Mouse (Mus musculus): Measurements from ENCODE around the gene Hsd17b2. TPM values are rescaled to one million over a fixed set of nuclear protein-coding genes. Genes with fewer than 3 reads are reported as not detected.
"Not testable (repeated sequence)": the region's sequence is repeated elsewhere in the genome, so short reads cannot be mapped to it uniquely, and the experiment has no call there.

Hsd17b2 gene
- total and polyA plus RNA-seq, 3 experiments: not detected

DNA sequence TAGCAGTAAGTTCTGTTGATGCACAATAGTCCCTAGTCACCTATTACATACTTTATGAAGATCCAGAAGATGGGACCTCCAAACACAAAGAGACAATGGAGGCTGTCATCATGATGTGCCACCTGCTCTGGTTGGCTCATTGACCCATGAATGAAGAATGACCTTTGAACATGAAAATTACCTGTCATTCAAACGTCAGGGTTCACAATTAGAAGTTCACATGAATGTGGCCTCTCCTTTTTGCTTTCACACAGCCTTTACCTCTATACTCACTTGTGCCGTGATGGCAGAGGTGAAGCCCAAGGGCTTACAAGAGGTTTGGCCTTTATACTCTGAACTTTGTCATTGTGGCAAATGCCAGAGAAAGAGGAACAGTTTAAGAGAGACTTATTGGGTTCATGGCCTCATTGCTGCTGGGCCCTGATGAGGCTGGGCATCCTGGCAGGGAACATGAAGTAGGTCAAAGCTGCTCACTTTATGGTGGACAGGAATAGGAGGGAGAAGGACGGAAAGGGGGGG is 35.0 kb downstream of the Hsd17b2 start:
- 72% methylated on average over 3 of the region's 3 CpGs for WGBS
- no peak for TF ChIP-seq POLR2A (IDR thresholded peaks at IDR 0.05; ENCODE audit: insufficient read depth, low read depth, low read length)
- TF ChIP-seq CTCF (IDR thresholded peaks at IDR 0.05): no peak
- no peak for TF ChIP-seq EP300 (IDR thresholded peaks at IDR 0.05; ENCODE audit: insufficient read depth, low read depth, low read length)
- Histone ChIP-seq H3K4me3 (no peak overlapping the region), H3K9ac (ENCODE audit: low read depth, low read length) (no peak overlapping the region), H3K36me3 (ENCODE audit: control insufficient read depth, insufficient read depth, low read length) (no peaks in the 10 kb centered on the region), H3K27me3 (ENCODE audit: control insufficient read depth, insufficient read depth, low read length) (no peaks in the 10 kb centered on the region), H3K27ac (no peak overlapping the region), H3K4me1 (ENCODE audit: control insufficient read depth, insufficient read depth, low read length) (no peaks in the 10 kb centered on the region), H3K79me2 (replicated peaks; ENCODE audit: control insufficient read depth, insufficient read depth, low read length) (no peaks in the 10 kb centered on the region)
- no peak for DNase-seq
- intact Hi-C loops (cut with DNase I): no loop called here

DNA sequence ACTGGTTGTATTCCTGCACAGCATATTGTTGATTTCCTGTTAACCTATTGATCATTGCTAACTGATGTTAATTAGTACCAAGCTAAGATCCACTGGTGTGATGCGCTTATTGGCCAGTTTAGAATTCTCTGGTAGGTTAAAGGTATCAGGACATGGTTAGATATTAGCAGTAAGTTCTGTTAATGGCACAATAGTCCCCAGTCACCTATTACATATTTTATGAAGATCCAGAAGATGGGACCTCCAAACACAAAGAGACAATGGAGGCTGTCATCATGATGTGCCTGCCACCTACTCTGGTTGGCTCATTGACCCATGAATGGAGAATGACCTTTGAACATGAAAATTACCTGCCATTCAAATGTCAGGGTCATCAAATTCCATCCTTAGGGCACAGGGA is 36.5 kb downstream of the Hsd17b2 start:
- H3K9ac ChIP-seq (ENCODE audit: low read depth, low read length); H3K4me3 ChIP-seq; H3K27me3 ChIP-seq (ENCODE audit: control insufficient read depth, insufficient read depth, low read length); H3K27ac ChIP-seq; H3K4me1 ChIP-seq (ENCODE audit: control insufficient read depth, insufficient read depth, low read length); H3K36me3 ChIP-seq (ENCODE audit: control insufficient read depth, insufficient read depth, low read length); H3K79me2 ChIP-seq (replicated peaks; ENCODE audit: control insufficient read depth, insufficient read depth, low read length); intact Hi-C loops (cut with DNase I); DNase-seq: not testable (repeated sequence)
- 97% methylated on average over 1 of the region's 1 CpGs for WGBS

DNA sequence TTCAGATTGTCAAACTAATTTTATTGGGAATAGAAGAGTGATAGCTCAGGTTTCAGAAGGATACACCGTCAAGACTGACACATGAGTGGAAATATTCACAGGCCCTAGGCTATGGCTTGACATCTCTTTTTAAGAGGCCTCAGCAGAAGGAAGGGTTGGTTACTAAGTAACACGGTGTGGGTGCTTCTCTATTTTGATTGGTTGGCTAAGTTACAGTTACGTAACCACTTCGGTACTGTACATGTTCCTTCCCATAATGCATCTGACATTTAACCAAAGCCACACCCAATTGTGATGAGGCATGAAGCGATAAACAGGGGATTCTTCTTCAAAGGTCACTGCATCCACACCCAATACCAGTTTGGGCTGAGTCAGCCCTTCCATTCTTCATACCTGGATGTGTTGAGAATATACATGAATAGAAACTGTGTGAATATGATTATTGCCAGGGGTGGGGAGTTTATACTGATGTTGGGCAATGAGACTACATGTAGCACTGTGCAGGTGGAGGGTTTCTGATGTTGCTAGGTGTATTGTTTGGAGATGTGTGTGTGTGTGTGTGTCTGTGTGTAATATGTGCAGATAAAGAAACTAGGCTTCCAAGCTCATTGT is 38.8 kb downstream of the Hsd17b2 start:
- intact Hi-C loops (cut with DNase I): no loop called here
- DNase-seq: no peak

DNA sequence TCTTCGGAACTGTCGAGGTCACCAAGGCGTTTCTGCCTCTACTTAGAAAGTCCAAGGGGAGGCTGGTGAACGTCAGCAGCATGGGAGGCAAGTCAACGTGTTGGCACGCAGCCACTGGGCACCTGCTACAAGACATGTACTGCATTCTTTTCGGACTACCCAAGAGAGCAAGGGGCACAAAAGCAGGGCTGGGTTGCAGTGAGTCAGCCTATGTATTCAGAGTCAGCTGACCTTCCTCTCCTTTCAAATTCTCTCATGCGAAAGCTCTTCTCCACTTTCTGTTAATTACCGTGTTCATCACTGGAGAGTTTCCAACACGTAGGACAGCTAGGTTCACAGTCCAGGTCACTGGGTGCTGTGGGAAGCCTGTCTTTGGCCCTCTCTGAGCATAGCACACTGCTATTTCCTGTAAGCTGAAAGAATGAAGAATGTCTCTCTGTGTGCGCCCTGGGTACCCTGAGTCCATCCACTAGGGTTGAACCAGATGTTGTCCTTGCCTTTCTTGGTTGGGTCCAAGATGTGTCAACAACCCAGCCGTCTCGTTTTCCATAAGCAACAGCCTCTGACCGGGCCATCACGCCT is 40.8 kb downstream of the Hsd17b2 start:
- no peaks in the 10 kb centered on the region for H3K79me2 ChIP-seq (replicated peaks; ENCODE audit: control insufficient read depth, insufficient read depth, low read length)
- H3K4me3 ChIP-seq: no peak overlapping the region
- 64% methylated on average over 15 of the region's 15 CpGs for WGBS
- DNase-seq: no peak
- no peak overlapping the region for H3K9ac ChIP-seq (ENCODE audit: low read depth, low read length)
- no peak for TF ChIP-seq POLR2A (IDR thresholded peaks at IDR 0.05; ENCODE audit: insufficient read depth, low read depth, low read length)
- no peak for TF ChIP-seq CTCF (IDR thresholded peaks at IDR 0.05)
- TF ChIP-seq EP300 (IDR thresholded peaks at IDR 0.05; ENCODE audit: insufficient read depth, low read depth, low read length): no peak
- no peak overlapping the region for H3K27ac ChIP-seq
- H3K4me1 ChIP-seq (ENCODE audit: control insufficient read depth, insufficient read depth, low read length): no peaks in the 10 kb centered on the region
- no peaks in the 10 kb centered on the region for H3K36me3 ChIP-seq (ENCODE audit: control insufficient read depth, insufficient read depth, low read length)
- peaks cover 2% of the 10 kb centered on the region; the same call in 1 of the 2 replicates for H3K27me3 ChIP-seq (ENCODE audit: control insufficient read depth, insufficient read depth, low read length)
- intact Hi-C loops (cut with DNase I): no loop called here

More for the DNA sequence above, 38.8 kb downstream of the Hsd17b2 start:
- Histone ChIP-seq H3K27ac (no peak overlapping the region), H3K9ac (ENCODE audit: low read depth, low read length) (no peak overlapping the region), H3K4me1 (ENCODE audit: control insufficient read depth, insufficient read depth, low read length) (no peaks in the 10 kb centered on the region), H3K79me2 (replicated peaks; ENCODE audit: control insufficient read depth, insufficient read depth, low read length) (no peaks in the 10 kb centered on the region), H3K4me3 (no peak overlapping the region), H3K27me3 (ENCODE audit: control insufficient read depth, insufficient read depth, low read length) (no peaks in the 10 kb centered on the region), H3K36me3 (ENCODE audit: control insufficient read depth, insufficient read depth, low read length) (no peaks in the 10 kb centered on the region)
- TF ChIP-seq CTCF (IDR thresholded peaks at IDR 0.05) (no peak), POLR2A (IDR thresholded peaks at IDR 0.05; ENCODE audit: insufficient read depth, low read depth, low read length) (no peak), EP300 (IDR thresholded peaks at IDR 0.05; ENCODE audit: insufficient read depth, low read depth, low read length) (no peak)
- 79% methylated on average over 5 of the region's 5 CpGs for WGBS

DNA sequence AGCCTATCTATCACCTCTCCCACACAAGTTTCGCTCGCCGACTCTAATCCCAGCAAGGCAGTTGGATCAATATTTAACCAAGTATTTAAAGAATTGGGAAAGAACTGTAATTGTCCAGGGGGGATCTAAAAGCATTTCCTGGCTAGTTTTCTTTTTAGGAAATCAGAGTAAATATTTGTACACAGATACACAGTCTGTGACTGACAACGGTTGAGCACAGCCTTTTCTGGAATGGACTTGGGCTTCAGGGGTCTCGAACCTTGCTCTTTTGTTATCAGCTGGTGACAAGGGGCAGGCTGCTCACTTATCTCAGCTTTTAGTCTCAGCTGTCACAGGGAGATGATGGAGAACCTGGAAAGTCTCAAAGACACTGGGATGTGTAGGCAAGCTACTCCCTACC is 44.9 kb downstream of the Hsd17b2 start:
- H3K36me3 ChIP-seq (ENCODE audit: control insufficient read depth, insufficient read depth, low read length): no peaks in the 10 kb centered on the region
- TF ChIP-seq CTCF (IDR thresholded peaks at IDR 0.05): no peak
- DNase-seq: no peak
- 72% methylated on average over 5 of the region's 5 CpGs for WGBS
- H3K79me2 ChIP-seq (replicated peaks; ENCODE audit: control insufficient read depth, insufficient read depth, low read length): no peaks in the 10 kb centered on the region
- H3K4me3 ChIP-seq: no peak overlapping the region
- peaks cover 2% of the 10 kb centered on the region; the same call in 1 of the 2 replicates for H3K27me3 ChIP-seq (ENCODE audit: control insufficient read depth, insufficient read depth, low read length)
- H3K4me1 ChIP-seq (ENCODE audit: control insufficient read depth, insufficient read depth, low read length): no peaks in the 10 kb centered on the region
- intact Hi-C loops (cut with DNase I): no loop called here
- H3K9ac ChIP-seq (ENCODE audit: low read depth, low read length): no peak overlapping the region
- H3K27ac ChIP-seq: no peak overlapping the region

DNA sequence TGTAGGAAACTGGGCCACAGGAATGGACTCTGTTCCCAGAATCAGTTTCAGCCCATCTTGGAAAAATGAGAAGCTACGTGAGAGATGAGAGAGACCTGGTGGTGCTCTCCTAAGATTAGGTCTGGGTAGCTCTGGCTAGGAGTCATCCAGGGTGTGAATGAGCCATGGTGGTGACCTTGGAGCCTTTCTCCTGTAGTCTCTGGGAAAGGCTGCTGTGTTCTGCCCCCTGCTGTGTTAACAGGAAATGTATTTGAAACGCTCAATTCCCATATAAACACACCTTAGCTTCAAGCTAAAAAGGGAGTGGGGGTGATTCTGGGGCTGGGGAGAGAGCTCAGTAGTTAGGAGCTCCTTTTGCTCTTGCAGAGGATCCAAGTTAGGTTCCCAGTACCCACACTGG is 45.7 kb downstream of the Hsd17b2 start:
- whole genome bisulfite sequencing: 34% methylated on average over 2 of the region's 2 CpGs
- intact Hi-C loops (cut with DNase I): no loop called here
- TF ChIP-seq CTCF (IDR thresholded peaks at IDR 0.05) (no peak), EP300 (IDR thresholded peaks at IDR 0.05; ENCODE audit: insufficient read depth, low read depth, low read length) (no peak), POLR2A (IDR thresholded peaks at IDR 0.05; ENCODE audit: insufficient read depth, low read depth, low read length) (no peak)

More for the DNA sequence above, 45.7 kb downstream of the Hsd17b2 start:
- H3K79me2 ChIP-seq (replicated peaks; ENCODE audit: control insufficient read depth, insufficient read depth, low read length): no peaks in the 10 kb centered on the region
- no peak overlapping the region for H3K4me3 ChIP-seq
- no peak overlapping the region for H3K9ac ChIP-seq (ENCODE audit: low read depth, low read length)
- H3K36me3 ChIP-seq (ENCODE audit: control insufficient read depth, insufficient read depth, low read length): no peaks in the 10 kb centered on the region
- H3K4me1 ChIP-seq (ENCODE audit: control insufficient read depth, insufficient read depth, low read length): no peaks in the 10 kb centered on the region
- peaks cover 2% of the 10 kb centered on the region; the same call in 1 of the 2 replicates for H3K27me3 ChIP-seq (ENCODE audit: control insufficient read depth, insufficient read depth, low read length)
- no peak for DNase-seq
- no peak overlapping the region for H3K27ac ChIP-seq
